Mouse (Mus musculus) G1E (cell line): ENCODE measurements around the gene Cdrt4.

Source experiments
- CTCF ChIP-seq: IDR thresholded peaks from 2 replicates; pipeline ENCODE4 v1.5.1; 2012; ENCODE audit warnings: low read depth, low read length, inconsistent platforms, mixed read lengths
- TAL1 ChIP-seq: conservative IDR thresholded peaks from 2 replicates; pipeline ENCODE4 v1.6.1; 2012; ENCODE audit warnings: low read depth, low read length, inconsistent platforms, mixed read lengths

GRCm38 (mm10) chr11:62916765-62917164, 34.2 kb upstream of the Cdrt4 start:
- TF ChIP-seq CTCF: no peak
- no peak for TF ChIP-seq TAL1
